Mouse (Mus musculus): ENCODE measurements around the gene Ppp1r12c. TPM values are rescaled to one million over a fixed set of nuclear protein-coding genes. Genes with fewer than 3 reads are reported as not detected.

Gene Ppp1r12c
- polyA plus RNA-seq, 1 experiment, result 293 TPM

DNA sequence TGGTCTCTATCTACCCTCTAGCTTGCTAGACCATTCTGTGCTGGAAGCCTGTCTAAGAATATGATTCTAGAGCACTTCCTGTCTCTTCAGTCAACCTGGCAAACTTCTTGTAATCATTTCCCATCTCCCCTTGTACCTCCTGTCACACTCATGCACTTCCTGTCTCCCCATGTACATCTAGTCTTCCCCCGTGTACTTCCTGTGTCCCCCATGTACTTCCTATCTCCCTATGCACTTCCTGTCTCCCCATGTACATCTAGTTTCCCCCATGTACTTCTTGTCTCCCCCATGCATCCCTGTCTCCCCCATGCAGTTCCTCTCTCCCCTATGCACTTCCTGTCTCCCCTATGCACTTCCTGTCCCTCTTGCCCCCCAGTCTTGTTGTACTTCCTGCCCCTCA is 17.0 kb upstream of the Ppp1r12c start:
- TF ChIP-seq CTCF (IDR thresholded peaks at IDR 0.05; ENCODE audit: low read depth, low read length), result no peak
- TF ChIP-seq POLR2A (IDR thresholded peaks at IDR 0.05; ENCODE audit: borderline replicate concordance, low read depth, low read length), result no peak
- H3K4me1 ChIP-seq (ENCODE audit: control insufficient read depth, insufficient read depth, low read length), result peaks cover 5% of the 10 kb centered on the region
- H3K27ac ChIP-seq (ENCODE audit: insufficient read depth, low read depth, low read length), result no peak overlapping the region
- no peak overlapping the region for H3K4me3 ChIP-seq (ENCODE audit: insufficient read depth, low read length)

- H3K4me3 ChIP-seq (ENCODE audit: insufficient read depth, low read length), result no peak within 1 kb of the TSS
- no peak for TF ChIP-seq CTCF (IDR thresholded peaks at IDR 0.05; ENCODE audit: low read depth, low read length)
- TF ChIP-seq POLR2A (IDR thresholded peaks at IDR 0.05; ENCODE audit: borderline replicate concordance, low read depth, low read length), result no peak
- peaks cover 5% of the 10 kb centered on the region for H3K4me1 ChIP-seq (ENCODE audit: control insufficient read depth, insufficient read depth, low read length)
- H3K27ac ChIP-seq (ENCODE audit: insufficient read depth, low read depth, low read length), result no peak within 1 kb of the TSS
These were observed 15.0 kb upstream of the Ppp1r12c start, which contains the start of gene Tnnt1 for GRCm38 (mm10) chr7:4516332-4517050. Tnnt1 (minus strand) TSS chr7:4516382.

- peaks cover 5% of the 10 kb centered on the region for H3K4me1 ChIP-seq (ENCODE audit: control insufficient read depth, insufficient read depth, low read length)
- H3K4me3 ChIP-seq (ENCODE audit: insufficient read depth, low read length), result no peak overlapping the region
- no peak overlapping the region for H3K27ac ChIP-seq (ENCODE audit: insufficient read depth, low read depth, low read length)
- no peak for TF ChIP-seq CTCF (IDR thresholded peaks at IDR 0.05; ENCODE audit: low read depth, low read length)
- no peak for TF ChIP-seq POLR2A (IDR thresholded peaks at IDR 0.05; ENCODE audit: borderline replicate concordance, low read depth, low read length)
These were observed 14.4 kb upstream of the Ppp1r12c start for GRCm38 (mm10) chr7:4515853-4516252.

- TF ChIP-seq POLR2A (IDR thresholded peaks at IDR 0.05; ENCODE audit: borderline replicate concordance, low read depth, low read length) (no peak), CTCF (IDR thresholded peaks at IDR 0.05; ENCODE audit: low read depth, low read length) (no peak)
- Histone ChIP-seq H3K27ac (ENCODE audit: insufficient read depth, low read depth, low read length) (no peak overlapping the region), H3K4me3 (ENCODE audit: insufficient read depth, low read length) (no peak overlapping the region), H3K4me1 (ENCODE audit: control insufficient read depth, insufficient read depth, low read length) (peaks cover 10% of the 10 kb centered on the region)
These were observed 12.6 kb upstream of the Ppp1r12c start for GRCm38 (mm10) chr7:4513829-4514712.

GRCm38 (mm10) chr7:4513236-4513635 is 11.8 kb upstream of the Ppp1r12c start:
- Histone ChIP-seq H3K27ac (ENCODE audit: insufficient read depth, low read depth, low read length) (no peak overlapping the region), H3K4me1 (ENCODE audit: control insufficient read depth, insufficient read depth, low read length) (peaks cover 8% of the 10 kb centered on the region), H3K4me3 (ENCODE audit: insufficient read depth, low read length) (no peak overlapping the region)
- TF ChIP-seq CTCF (IDR thresholded peaks at IDR 0.05; ENCODE audit: low read depth, low read length) (peak; percentile 94), POLR2A (IDR thresholded peaks at IDR 0.05; ENCODE audit: borderline replicate concordance, low read depth, low read length) (no peak)

- Histone ChIP-seq H3K4me1 (ENCODE audit: control insufficient read depth, insufficient read depth, low read length) (peaks cover 5% of the 10 kb centered on the region), H3K27ac (ENCODE audit: insufficient read depth, low read depth, low read length) (no peak overlapping the region), H3K4me3 (ENCODE audit: insufficient read depth, low read length) (no peak overlapping the region)
- no peak for TF ChIP-seq POLR2A (IDR thresholded peaks at IDR 0.05; ENCODE audit: borderline replicate concordance, low read depth, low read length)
- no peak for TF ChIP-seq CTCF (IDR thresholded peaks at IDR 0.05; ENCODE audit: low read depth, low read length)
These were observed 10.2 kb upstream of the Ppp1r12c start for GRCm38 (mm10) chr7:4511489-4512224.

DNA sequence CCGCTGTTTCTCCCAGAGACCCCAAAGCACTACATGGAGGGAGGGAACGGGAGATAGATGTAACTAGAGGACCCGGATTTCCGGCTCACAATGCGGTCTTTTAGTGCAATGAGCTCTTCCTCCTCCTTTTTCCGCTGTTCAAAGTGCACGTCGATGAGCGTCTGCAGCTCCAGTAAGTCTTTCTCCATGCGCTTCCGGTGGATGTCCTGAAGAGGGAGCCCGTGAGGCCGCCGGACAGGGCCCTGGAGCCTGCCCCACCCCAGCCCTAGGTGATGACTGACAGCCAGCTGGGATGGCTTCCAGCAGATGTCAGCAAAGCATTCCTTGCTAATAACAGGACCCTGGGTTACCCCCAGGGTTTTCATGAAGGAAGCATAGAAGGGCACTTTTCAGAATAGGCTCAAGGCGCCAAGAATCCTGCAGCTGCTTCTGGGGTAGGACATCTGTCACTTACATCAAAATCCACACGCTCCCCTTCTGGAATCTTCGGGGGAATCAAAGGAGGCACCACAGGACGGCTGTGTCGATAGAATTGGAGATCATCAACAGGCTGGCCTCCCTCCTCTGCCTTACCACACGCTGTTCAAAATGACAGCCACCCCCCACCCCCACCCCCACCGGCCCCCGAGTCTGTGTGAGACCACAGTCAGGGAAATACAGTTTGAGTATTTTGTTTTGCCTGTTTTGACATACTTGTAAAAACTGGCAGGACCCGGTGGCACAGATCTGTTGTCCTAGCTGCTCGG is 8.6 kb upstream of the Ppp1r12c start:
- H3K27ac ChIP-seq (ENCODE audit: insufficient read depth, low read depth, low read length), result no peak overlapping the region; the same call in 1 of the 2 replicates

GRCm38 (mm10) chr7:4508739-4509116 is 7.2 kb upstream of the Ppp1r12c start:
- Histone ChIP-seq H3K4me1 (ENCODE audit: control insufficient read depth, insufficient read depth, low read length) (peaks cover 25% of the 10 kb centered on the region), H3K27ac (ENCODE audit: insufficient read depth, low read depth, low read length) (no peak overlapping the region)

More for the DNA sequence above, 8.6 kb upstream of the Ppp1r12c start:
- TF ChIP-seq CTCF (IDR thresholded peaks at IDR 0.05; ENCODE audit: low read depth, low read length) (peak; percentile 50), POLR2A (IDR thresholded peaks at IDR 0.05; ENCODE audit: borderline replicate concordance, low read depth, low read length) (no peak)
- peaks cover 14% of the 10 kb centered on the region for H3K4me1 ChIP-seq (ENCODE audit: control insufficient read depth, insufficient read depth, low read length)
- H3K4me3 ChIP-seq (ENCODE audit: insufficient read depth, low read length), result no peak overlapping the region

More at GRCm38 (mm10) chr7:4508739-4509116, 7.2 kb upstream of the Ppp1r12c start:
- no peak for TF ChIP-seq POLR2A (IDR thresholded peaks at IDR 0.05; ENCODE audit: borderline replicate concordance, low read depth, low read length)
- no peak for TF ChIP-seq CTCF (IDR thresholded peaks at IDR 0.05; ENCODE audit: low read depth, low read length)
- H3K4me3 ChIP-seq (ENCODE audit: insufficient read depth, low read length), result no peak overlapping the region
